12 mouse cellular contexts compared by ENCODE assay signal in genomic region chr13:106367589-106367988, GRCm38 (mm10).
"Had no signal": no experiment of that assay in that cellular context is flagged by ENCODE, and none has a peak within 500 bp of the region (broad histone marks: within the 10 kb centered on the region; RNA-seq: fewer than 3 reads in every experiment).

No protein-coding gene starts in this region.

- ATAC-seq: liver, embryonic 12.5 days had no signal

- DNase-seq: kidney, adult 9 months; kidney, postnatal 36 days; layer of hippocampus, postnatal 36 days; liver; lung, adult 18-20 months; lung, postnatal 10 days; lung, postnatal 36 days; midbrain, embryonic 14.5 days; right cerebral cortex, postnatal 25 days; spleen, adult 18-20 months; thymus, postnatal 25 days had no signal
